Mouse (Mus musculus): ENCODE measurements around the gene Ccl3.

DNA sequence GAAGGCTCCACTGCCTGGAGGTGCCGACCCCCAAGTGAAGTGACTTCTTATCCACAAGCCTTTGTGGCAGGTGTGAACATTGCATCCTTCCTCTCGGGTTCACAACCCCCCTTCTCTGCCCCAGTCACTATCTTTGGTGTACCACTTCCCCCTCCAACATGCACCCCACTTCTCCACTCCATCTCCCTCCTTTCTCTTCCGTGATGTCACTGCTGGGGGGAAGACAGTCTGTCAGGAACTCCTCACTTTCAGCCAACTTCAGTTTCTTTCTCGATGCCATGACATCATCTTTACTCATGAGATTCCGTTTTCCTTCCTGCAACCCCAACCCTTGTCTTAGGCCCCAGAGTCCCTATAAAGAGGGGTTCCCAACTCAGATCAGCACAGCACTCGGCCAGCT lies 13.0 kb upstream of the Ccl3 start, which contains the start of gene Ccl4:
- TF ChIP-seq POLR2A (IDR thresholded peaks at IDR 0.05; ENCODE audit: low read depth, low read length) (no peak), CTCF (conservative IDR thresholded peaks at IDR 0.05; ENCODE audit: insufficient read depth, insufficient read length, low read depth, low read length) (no peak)

Measured in kidney, adult 2 months (tissue).